Mouse (Mus musculus) splenic B cell, adult 2 months (primary cell): Measurements from ENCODE around the gene Clstn1.
A peak's percentile ranks its signal among the peaks of the same experiment; 100 is the strongest.

Experiments used
- DNase-seq: peaks from one replicate; pipeline ENCODE4 v3.0.0-alpha.2; 2011; ENCODE audit warnings: low read depth, low spot score
- H3K27me3 ChIP-seq: 2 replicates; pipeline ENCODE4 v1.6.1; 2012; ENCODE audit warnings: mild to moderate bottlenecking, low read length, moderate library complexity, mixed read lengths; ENCODE audit not compliant: control insufficient read depth, poor library complexity, insufficient read depth, severe bottlenecking
- H3K36me3 ChIP-seq: 2 replicates; pipeline ENCODE4 v1.6.1; 2012; ENCODE audit warnings: mild to moderate bottlenecking, low read length, moderate library complexity, mixed read lengths; ENCODE audit not compliant: control insufficient read depth, poor library complexity, insufficient read depth, severe bottlenecking

Gene Clstn1

GRCm38 (mm10) chr4:149623711-149624110 is 37.4 kb downstream of the Clstn1 start:
- no peak for DNase-seq
- Histone ChIP-seq H3K27me3 (no peaks in the 10 kb centered on the region), H3K36me3 (no peaks in the 10 kb centered on the region)

GRCm38 (mm10) chr4:149626809-149627208 is 40.5 kb downstream of the Clstn1 start:
- Histone ChIP-seq H3K27me3 (no peaks in the 10 kb centered on the region), H3K36me3 (no peaks in the 10 kb centered on the region)
- no peak for DNase-seq

- DNase-seq, result peak; percentile 80
- Histone ChIP-seq H3K27me3 (no peaks in the 10 kb centered on the region), H3K36me3 (no peaks in the 10 kb centered on the region)
Observed at GRCm38 (mm10) chr4:149628372-149628771, 42.1 kb downstream of the Clstn1 start.

- no peaks in the 10 kb centered on the region for H3K36me3 ChIP-seq
- no peaks in the 10 kb centered on the region for H3K27me3 ChIP-seq
- no peak for DNase-seq
Observed at GRCm38 (mm10) chr4:149628810-149629209, 42.5 kb downstream of the Clstn1 start.

GRCm38 (mm10) chr4:149632670-149633307 is 46.5 kb downstream of the Clstn1 start:
- no peak for DNase-seq
- H3K27me3 ChIP-seq, result no peaks in the 10 kb centered on the region
- H3K36me3 ChIP-seq, result no peaks in the 10 kb centered on the region

- no peaks in the 10 kb centered on the region for H3K27me3 ChIP-seq
- H3K36me3 ChIP-seq, result no peaks in the 10 kb centered on the region
- no peak for DNase-seq
Observed at GRCm38 (mm10) chr4:149634157-149634556, 47.9 kb downstream of the Clstn1 start.

- no peaks in the 10 kb centered on the region for H3K36me3 ChIP-seq
Observed at GRCm38 (mm10) chr4:149634966-149635365, 48.7 kb downstream of the Clstn1 start.

GRCm38 (mm10) chr4:149635915-149636415 is 49.7 kb downstream of the Clstn1 start:
- DNase-seq, result no peak
- H3K27me3 ChIP-seq, result no peaks in the 10 kb centered on the region
- no peaks in the 10 kb centered on the region for H3K36me3 ChIP-seq

More at GRCm38 (mm10) chr4:149634966-149635365, 48.7 kb downstream of the Clstn1 start:
- no peak for DNase-seq
- H3K27me3 ChIP-seq, result no peaks in the 10 kb centered on the region

- no peaks in the 10 kb centered on the region for H3K36me3 ChIP-seq
- no peaks in the 10 kb centered on the region for H3K27me3 ChIP-seq
Observed at GRCm38 (mm10) chr4:149637942-149638341, 51.7 kb downstream of the Clstn1 start.

GRCm38 (mm10) chr4:149640831-149641230 is 54.6 kb downstream of the Clstn1 start:
- Histone ChIP-seq H3K36me3 (no peaks in the 10 kb centered on the region), H3K27me3 (no peaks in the 10 kb centered on the region)
- DNase-seq, result no peak

More at GRCm38 (mm10) chr4:149637942-149638341, 51.7 kb downstream of the Clstn1 start:
- no peak for DNase-seq

- Histone ChIP-seq H3K27me3 (no peaks in the 10 kb centered on the region), H3K36me3 (no peaks in the 10 kb centered on the region)
- DNase-seq, result no peak
Observed at GRCm38 (mm10) chr4:149641400-149641799, 55.1 kb downstream of the Clstn1 start.

GRCm38 (mm10) chr4:149641956-149642355 is 55.7 kb downstream of the Clstn1 start:
- Histone ChIP-seq H3K27me3 (no peaks in the 10 kb centered on the region), H3K36me3 (no peaks in the 10 kb centered on the region)
- DNase-seq, result no peak

- DNase-seq, result no peak
- Histone ChIP-seq H3K27me3 (no peaks in the 10 kb centered on the region), H3K36me3 (peaks cover 8% of the 10 kb centered on the region)
Observed at GRCm38 (mm10) chr4:149645761-149646160, 59.5 kb downstream of the Clstn1 start.

- H3K27me3 ChIP-seq, result no peaks in the 10 kb centered on the region
- no peak for DNase-seq
- peaks cover 17% of the 10 kb centered on the region for H3K36me3 ChIP-seq
Observed at GRCm38 (mm10) chr4:149648031-149648805, 62.0 kb downstream of the Clstn1 start.

GRCm38 (mm10) chr4:149650493-149651193 is 64.4 kb downstream of the Clstn1 start:
- Histone ChIP-seq H3K27me3 (no peaks in the 10 kb centered on the region), H3K36me3 (peaks cover 30% of the 10 kb centered on the region)
- peak; percentile 73 for DNase-seq
